Mouse (Mus musculus): ENCODE results near the gene Fabp7. TPM values are rescaled to one million over a fixed set of nuclear protein-coding genes. Genes with fewer than 3 reads are reported as not detected.

The Fabp7 gene
- 0.16 and 0.31 TPM in 2 replicates for polyA plus RNA-seq (2012; rRNA removed)

DNA sequence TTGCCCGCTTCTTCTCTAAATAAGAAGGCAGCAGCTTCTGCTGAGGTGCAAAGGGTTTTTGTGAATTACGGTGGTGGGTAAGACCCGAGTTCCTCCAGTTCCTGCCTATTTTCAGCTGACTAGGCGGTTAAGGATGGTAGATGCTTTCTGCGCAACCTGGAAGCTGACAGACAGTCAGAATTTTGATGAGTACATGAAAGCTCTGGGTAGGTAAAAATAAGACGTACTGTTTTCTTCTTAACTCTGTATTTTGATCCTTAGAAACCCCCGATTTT is at the start of gene Fabp7:
Gene Fabp7 (plus strand): TSS at position 6 of the 275 bp plus-strand sequence.
- H3K27ac ChIP-seq (ENCODE audit: control insufficient read depth, insufficient read depth, low read length) = no peak within 1 kb of the TSS
- TF ChIP-seq CTCF (IDR thresholded peaks at IDR 0.05; ENCODE audit: borderline replicate concordance, control insufficient read depth, extremely low read depth, insufficient read depth, low read length, poor library complexity) = no peak
- no peak for TF ChIP-seq POLR2A (IDR thresholded peaks at IDR 0.05; ENCODE audit: control insufficient read depth, extremely low read depth, insufficient read depth, low read length, poor library complexity)
- 60% methylated on average over 7 of the region's 7 CpGs for WGBS
- DNase-seq = no peak
- no peaks in the 10 kb centered on the region for H3K4me1 ChIP-seq (replicated peaks; ENCODE audit: control insufficient read depth, insufficient read depth, low read length)
- no peaks in the 10 kb centered on the region for H3K36me3 ChIP-seq (ENCODE audit: control insufficient read depth, insufficient read depth, low read length)
- H3K4me3 ChIP-seq (ENCODE audit: control insufficient read depth, insufficient read depth, low read length) = no peak within 1 kb of the TSS
- H3K27me3 ChIP-seq (ENCODE audit: control insufficient read depth, insufficient read depth, low read length) = no peaks in the 10 kb centered on the region

DNA sequence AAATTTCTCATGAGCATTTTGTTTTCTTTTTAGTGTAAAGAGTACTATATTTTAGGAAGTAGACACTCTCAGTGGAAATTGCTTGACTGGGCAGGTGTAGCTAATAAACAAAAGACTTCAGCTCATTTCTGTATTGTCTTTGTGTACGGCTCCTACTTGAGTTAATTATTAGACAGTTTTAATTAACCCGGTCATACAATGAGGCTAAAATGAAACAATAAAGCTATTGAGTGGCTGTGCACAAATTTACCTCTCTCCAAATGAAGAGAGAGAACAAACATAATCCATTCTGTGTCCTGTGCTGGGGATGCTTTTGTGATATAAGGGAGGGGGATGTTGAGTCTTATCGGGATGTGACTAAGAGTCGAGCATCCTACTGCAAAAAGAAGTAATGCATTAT is 43.9 kb upstream of the Fabp7 start:
- WGBS = 93% methylated on average over 4 of the region's 4 CpGs
- Histone ChIP-seq H3K36me3 (ENCODE audit: control insufficient read depth, insufficient read depth, low read length) (no peaks in the 10 kb centered on the region), H3K27ac (ENCODE audit: control insufficient read depth, insufficient read depth, low read length) (no peak overlapping the region), H3K27me3 (ENCODE audit: control insufficient read depth, insufficient read depth, low read length) (no peaks in the 10 kb centered on the region), H3K4me3 (ENCODE audit: control insufficient read depth, insufficient read depth, low read length) (no peak overlapping the region), H3K4me1 (replicated peaks; ENCODE audit: control insufficient read depth, insufficient read depth, low read length) (no peaks in the 10 kb centered on the region)
- TF ChIP-seq CTCF (IDR thresholded peaks at IDR 0.05; ENCODE audit: borderline replicate concordance, control insufficient read depth, extremely low read depth, insufficient read depth, low read length, poor library complexity) (no peak), POLR2A (IDR thresholded peaks at IDR 0.05; ENCODE audit: control insufficient read depth, extremely low read depth, insufficient read depth, low read length, poor library complexity) (no peak)
- DNase-seq = no peak

- Histone ChIP-seq H3K27ac (ENCODE audit: control insufficient read depth, insufficient read depth, low read length) (no peak overlapping the region), H3K27me3 (ENCODE audit: control insufficient read depth, insufficient read depth, low read length) (no peaks in the 10 kb centered on the region), H3K36me3 (ENCODE audit: control insufficient read depth, insufficient read depth, low read length) (no peaks in the 10 kb centered on the region), H3K4me1 (replicated peaks; ENCODE audit: control insufficient read depth, insufficient read depth, low read length) (no peaks in the 10 kb centered on the region), H3K4me3 (ENCODE audit: control insufficient read depth, insufficient read depth, low read length) (no peak overlapping the region)
- WGBS = 72% methylated on average over 2 of the region's 2 CpGs
- DNase-seq = no peak
- no peak for TF ChIP-seq CTCF (IDR thresholded peaks at IDR 0.05; ENCODE audit: borderline replicate concordance, control insufficient read depth, extremely low read depth, insufficient read depth, low read length, poor library complexity)
- TF ChIP-seq POLR2A (IDR thresholded peaks at IDR 0.05; ENCODE audit: control insufficient read depth, extremely low read depth, insufficient read depth, low read length, poor library complexity) = no peak
These were observed 43.3 kb upstream of the Fabp7 start for GRCm38 (mm10) chr10:57741351-57741750.

GRCm38 (mm10) chr10:57743045-57743444 is 41.6 kb upstream of the Fabp7 start:
- 80% methylated on average over 7 of the region's 7 CpGs for WGBS
- TF ChIP-seq POLR2A (IDR thresholded peaks at IDR 0.05; ENCODE audit: control insufficient read depth, extremely low read depth, insufficient read depth, low read length, poor library complexity) = no peak
- TF ChIP-seq CTCF (IDR thresholded peaks at IDR 0.05; ENCODE audit: borderline replicate concordance, control insufficient read depth, extremely low read depth, insufficient read depth, low read length, poor library complexity) = no peak
- Histone ChIP-seq H3K27me3 (ENCODE audit: control insufficient read depth, insufficient read depth, low read length) (no peaks in the 10 kb centered on the region), H3K4me3 (ENCODE audit: control insufficient read depth, insufficient read depth, low read length) (no peak overlapping the region), H3K36me3 (ENCODE audit: control insufficient read depth, insufficient read depth, low read length) (no peaks in the 10 kb centered on the region), H3K27ac (ENCODE audit: control insufficient read depth, insufficient read depth, low read length) (no peak overlapping the region), H3K4me1 (replicated peaks; ENCODE audit: control insufficient read depth, insufficient read depth, low read length) (no peaks in the 10 kb centered on the region)
- DNase-seq = no peak

GRCm38 (mm10) chr10:57743606-57744016 is 41.1 kb upstream of the Fabp7 start:
- Histone ChIP-seq H3K4me1 (replicated peaks; ENCODE audit: control insufficient read depth, insufficient read depth, low read length) (no peaks in the 10 kb centered on the region), H3K4me3 (ENCODE audit: control insufficient read depth, insufficient read depth, low read length) (no peak overlapping the region), H3K27me3 (ENCODE audit: control insufficient read depth, insufficient read depth, low read length) (no peaks in the 10 kb centered on the region), H3K36me3 (ENCODE audit: control insufficient read depth, insufficient read depth, low read length) (no peaks in the 10 kb centered on the region), H3K27ac (ENCODE audit: control insufficient read depth, insufficient read depth, low read length) (no peak overlapping the region)
- TF ChIP-seq CTCF (IDR thresholded peaks at IDR 0.05; ENCODE audit: borderline replicate concordance, control insufficient read depth, extremely low read depth, insufficient read depth, low read length, poor library complexity) = no peak
- no peak for TF ChIP-seq POLR2A (IDR thresholded peaks at IDR 0.05; ENCODE audit: control insufficient read depth, extremely low read depth, insufficient read depth, low read length, poor library complexity)
- 3% methylated on average over 6 of the region's 6 CpGs for WGBS
- peak; percentile 28 for DNase-seq

DNA sequence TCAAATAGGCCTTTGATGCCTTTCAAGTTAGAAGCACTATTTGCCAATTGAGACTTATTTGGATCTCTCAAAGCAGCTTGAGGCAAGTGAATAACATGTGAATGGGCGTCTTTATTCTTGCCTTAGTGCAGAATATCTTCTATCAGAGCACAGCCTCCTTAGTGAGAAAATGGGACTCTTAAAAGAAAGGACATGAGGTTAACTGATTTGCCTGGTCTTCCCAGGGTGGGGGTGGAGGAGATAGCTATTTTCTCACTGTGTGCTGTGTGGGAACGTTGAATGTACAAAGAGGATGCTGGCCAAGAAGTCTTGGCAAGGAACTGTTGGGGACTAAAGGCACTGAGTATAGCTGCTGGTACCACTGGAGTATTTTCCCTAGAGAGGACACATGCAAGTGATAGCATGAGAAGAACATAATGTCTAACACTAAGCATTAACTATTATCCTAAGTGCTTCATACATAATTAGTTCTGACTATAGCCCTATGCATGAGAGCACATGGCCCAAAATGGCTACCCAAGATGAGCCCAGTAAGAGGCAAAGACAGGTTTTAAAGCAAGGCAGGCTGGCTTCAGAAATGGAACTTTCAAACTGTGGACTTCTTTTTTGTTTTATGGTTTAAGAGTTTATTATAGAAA is 40.4 kb upstream of the Fabp7 start:
- TF ChIP-seq POLR2A (IDR thresholded peaks at IDR 0.05; ENCODE audit: control insufficient read depth, extremely low read depth, insufficient read depth, low read length, poor library complexity) (no peak), CTCF (IDR thresholded peaks at IDR 0.05; ENCODE audit: borderline replicate concordance, control insufficient read depth, extremely low read depth, insufficient read depth, low read length, poor library complexity) (no peak)
- no peak overlapping the region for H3K4me3 ChIP-seq (ENCODE audit: control insufficient read depth, insufficient read depth, low read length)
- no peak for DNase-seq
- 76% methylated on average over 2 of the region's 2 CpGs for WGBS
- H3K36me3 ChIP-seq (ENCODE audit: control insufficient read depth, insufficient read depth, low read length) = no peaks in the 10 kb centered on the region
- no peak overlapping the region for H3K27ac ChIP-seq (ENCODE audit: control insufficient read depth, insufficient read depth, low read length)
- H3K4me1 ChIP-seq (replicated peaks; ENCODE audit: control insufficient read depth, insufficient read depth, low read length) = no peaks in the 10 kb centered on the region
- no peaks in the 10 kb centered on the region for H3K27me3 ChIP-seq (ENCODE audit: control insufficient read depth, insufficient read depth, low read length)

- no peak for TF ChIP-seq CTCF (IDR thresholded peaks at IDR 0.05; ENCODE audit: borderline replicate concordance, control insufficient read depth, extremely low read depth, insufficient read depth, low read length, poor library complexity)
- TF ChIP-seq POLR2A (IDR thresholded peaks at IDR 0.05; ENCODE audit: control insufficient read depth, extremely low read depth, insufficient read depth, low read length, poor library complexity) = no peak
- no peak for DNase-seq
- no peak overlapping the region for H3K4me3 ChIP-seq (ENCODE audit: control insufficient read depth, insufficient read depth, low read length)
- no peak overlapping the region for H3K27ac ChIP-seq (ENCODE audit: control insufficient read depth, insufficient read depth, low read length)
- H3K27me3 ChIP-seq (ENCODE audit: control insufficient read depth, insufficient read depth, low read length) = no peaks in the 10 kb centered on the region
- H3K36me3 ChIP-seq (ENCODE audit: control insufficient read depth, insufficient read depth, low read length) = no peaks in the 10 kb centered on the region
- no peaks in the 10 kb centered on the region for H3K4me1 ChIP-seq (replicated peaks; ENCODE audit: control insufficient read depth, insufficient read depth, low read length)
These were observed 39.2 kb upstream of the Fabp7 start for GRCm38 (mm10) chr10:57745452-57745851.

Data from thymus, adult 2 months (tissue).